Mouse (Mus musculus) olfactory bulb, adult 2 months (tissue): Measurements from ENCODE around the gene Unc13d.

Experiments
- CTCF ChIP-seq: fragments of 200-500 bp; IDR thresholded peaks from 2 replicates; pipeline ENCODE4 v1.5.1; 2012; ENCODE audit warnings: low read depth, mild to moderate bottlenecking, low read length, moderate library complexity; ENCODE audit not compliant: insufficient read depth
- POLR2A ChIP-seq: fragments of 200-500 bp; IDR thresholded peaks from 2 replicates; pipeline ENCODE4 v1.6.1; 2012; ENCODE audit warnings: mild to moderate bottlenecking, low read depth, low read length, moderate library complexity; ENCODE audit not compliant: insufficient read depth

GRCm38 (mm10) chr11:116059691-116060025, 18.1 kb downstream of the Unc13d start:
- no peak for TF ChIP-seq CTCF
- TF ChIP-seq POLR2A = no peak
